Mouse (Mus musculus): Measurements from ENCODE around the gene Gm28035.

The Gm28035 gene

DNA sequence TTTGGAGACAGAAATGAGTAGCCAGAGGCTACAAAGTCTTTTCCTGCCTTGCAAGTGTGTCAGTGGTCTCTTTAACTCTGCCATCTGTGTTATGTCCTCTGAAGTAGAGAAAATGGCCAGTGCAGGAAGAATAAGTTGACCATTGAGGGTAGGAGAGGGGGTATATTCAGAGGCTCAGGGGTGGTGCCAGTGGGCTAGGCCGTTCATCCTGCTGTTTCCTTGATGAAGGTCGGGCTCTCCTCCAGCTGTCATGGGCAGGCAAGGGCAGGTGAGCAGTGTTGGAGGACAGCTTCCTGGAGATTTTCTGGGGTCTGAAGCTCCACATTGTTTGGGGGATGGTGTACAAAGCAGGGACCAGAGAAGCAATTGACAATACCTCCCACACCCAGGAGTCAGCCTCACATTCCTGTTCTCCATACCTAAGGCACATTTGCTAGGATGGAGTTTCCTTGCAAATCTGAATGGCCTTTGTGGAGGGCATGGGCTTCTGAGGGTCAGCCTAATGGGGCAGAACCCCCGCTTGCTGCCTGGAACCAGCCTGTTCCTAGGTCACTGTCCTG is 1.4 kb upstream of the Gm28035 start:
- no peak for DNase-seq (ENCODE audit: low spot score)

DNA sequence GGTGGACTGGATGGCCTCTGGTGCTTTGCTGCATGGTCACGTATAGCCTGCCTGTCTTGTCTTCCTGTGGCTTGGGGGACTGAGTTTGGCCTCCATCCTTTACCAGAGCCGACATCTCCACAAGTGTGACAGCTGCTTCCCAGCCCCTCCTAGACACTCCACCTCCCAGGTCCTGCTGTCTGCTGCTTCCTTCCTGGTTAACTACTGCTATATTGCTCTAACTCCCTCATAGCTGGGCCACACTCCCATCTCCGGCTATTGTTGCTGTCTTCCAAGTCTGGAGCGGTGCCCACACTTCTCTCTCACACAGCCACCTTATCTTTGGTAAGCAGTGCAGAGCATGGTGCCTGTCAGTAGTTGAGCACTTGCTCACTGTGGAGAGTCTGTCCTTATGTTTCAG is 590 bp upstream of the Gm28035 start:
- DNase-seq (ENCODE audit: low spot score) = no peak

GRCm38 (mm10) chr2:30242509-30242908 is 2.1 kb downstream of the Gm28035 start:
- peak; percentile 93 for DNase-seq (ENCODE audit: low spot score)

DNA sequence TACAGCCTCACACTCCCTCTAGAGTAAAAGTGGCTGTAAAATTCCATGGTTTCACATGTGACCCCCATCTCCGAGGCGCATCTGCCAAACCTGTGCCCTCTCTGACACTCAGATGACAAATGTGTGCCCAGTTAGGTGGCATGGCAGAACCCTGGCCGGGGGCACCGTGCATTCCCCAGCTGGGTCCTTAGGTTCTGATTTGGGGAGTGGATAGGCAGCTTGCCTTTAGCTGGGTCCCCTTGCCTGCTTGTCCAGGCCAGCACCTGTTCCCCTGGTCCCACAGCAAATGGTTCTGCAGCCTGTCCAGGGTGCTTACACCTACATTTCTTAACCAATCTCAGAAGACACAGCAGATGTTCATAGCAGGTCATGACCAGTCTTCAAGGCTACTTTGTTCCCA is 3.0 kb downstream of the Gm28035 start:
- no peak for DNase-seq (ENCODE audit: low spot score)

DNA sequence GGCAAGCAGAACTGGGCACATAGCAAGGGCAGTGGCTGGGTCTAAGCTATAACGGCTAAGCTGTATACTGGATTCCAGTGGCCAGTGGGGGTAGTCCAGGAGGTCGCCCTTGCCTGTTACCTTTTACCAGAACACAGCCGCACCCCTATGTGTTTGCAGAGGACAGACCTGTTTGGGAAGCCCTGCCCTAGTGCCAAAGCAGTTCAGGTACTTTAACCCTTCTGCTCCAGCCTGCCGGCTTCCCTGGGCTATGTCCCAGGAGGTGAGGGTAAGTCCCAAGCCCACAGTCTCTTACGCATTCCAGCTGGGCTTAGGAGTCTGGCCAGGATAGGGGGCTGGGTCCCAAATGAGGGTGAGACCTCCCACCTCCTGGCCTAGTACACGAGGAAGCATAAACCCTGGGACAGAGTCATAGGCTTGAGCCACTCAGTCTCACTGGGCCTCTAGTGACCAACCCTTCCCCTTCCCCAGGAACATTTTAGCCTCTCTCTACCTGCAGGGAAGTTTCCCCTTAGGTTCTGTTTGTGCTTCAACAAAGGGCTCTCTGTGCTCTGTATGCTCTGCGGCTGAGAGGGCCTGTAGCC is 4.3 kb downstream of the Gm28035 start:
- DNase-seq (ENCODE audit: low spot score) = no peak

DNA sequence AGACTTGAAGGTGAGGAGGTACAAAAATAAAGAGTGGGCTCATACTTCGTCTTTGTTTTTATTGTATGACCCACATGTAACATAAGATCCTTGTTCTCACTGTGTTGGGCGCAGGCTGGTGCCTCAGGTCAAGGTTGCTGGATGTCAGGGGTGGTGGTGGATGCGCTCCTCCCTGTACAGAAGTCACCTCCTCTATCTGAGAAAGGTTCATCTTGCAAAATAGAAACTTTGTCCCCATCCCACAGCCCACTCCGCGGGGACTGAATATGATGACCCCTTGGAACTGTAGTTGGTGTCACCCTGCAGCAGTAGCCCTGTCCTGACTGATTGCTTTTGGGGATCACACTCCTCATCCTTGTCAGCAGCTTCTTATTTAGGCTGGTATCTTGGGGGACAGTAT is 6.7 kb downstream of the Gm28035 start:
- DNase-seq (ENCODE audit: low spot score) = no peak

- no peak for DNase-seq (ENCODE audit: low spot score)
Observed at GRCm38 (mm10) chr2:30247681-30248080, 7.3 kb downstream of the Gm28035 start.

DNA sequence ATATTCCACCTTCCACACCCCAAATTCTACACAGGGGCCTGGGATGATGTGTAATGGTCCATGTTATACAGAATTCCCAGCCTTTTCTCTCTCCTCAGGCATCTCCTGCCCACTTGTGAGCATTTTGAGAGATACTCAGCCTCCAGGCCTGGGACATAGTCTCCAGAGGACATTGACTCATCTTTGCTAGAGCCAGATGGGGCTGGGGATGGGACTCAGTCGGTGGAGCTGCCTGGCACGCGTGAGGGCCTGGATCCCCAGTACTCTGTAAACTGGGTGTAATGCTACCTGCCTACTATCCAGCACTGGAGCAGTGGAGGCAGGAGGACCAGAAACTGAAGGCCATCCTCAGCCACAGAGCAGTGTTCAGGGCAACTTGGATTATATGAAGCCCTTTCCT is 8.8 kb downstream of the Gm28035 start:
- DNase-seq (ENCODE audit: low spot score) = no peak

GRCm38 (mm10) chr2:30250166-30251128 is 10.1 kb downstream of the Gm28035 start:
- DNase-seq (ENCODE audit: low spot score) = no peak

DNA sequence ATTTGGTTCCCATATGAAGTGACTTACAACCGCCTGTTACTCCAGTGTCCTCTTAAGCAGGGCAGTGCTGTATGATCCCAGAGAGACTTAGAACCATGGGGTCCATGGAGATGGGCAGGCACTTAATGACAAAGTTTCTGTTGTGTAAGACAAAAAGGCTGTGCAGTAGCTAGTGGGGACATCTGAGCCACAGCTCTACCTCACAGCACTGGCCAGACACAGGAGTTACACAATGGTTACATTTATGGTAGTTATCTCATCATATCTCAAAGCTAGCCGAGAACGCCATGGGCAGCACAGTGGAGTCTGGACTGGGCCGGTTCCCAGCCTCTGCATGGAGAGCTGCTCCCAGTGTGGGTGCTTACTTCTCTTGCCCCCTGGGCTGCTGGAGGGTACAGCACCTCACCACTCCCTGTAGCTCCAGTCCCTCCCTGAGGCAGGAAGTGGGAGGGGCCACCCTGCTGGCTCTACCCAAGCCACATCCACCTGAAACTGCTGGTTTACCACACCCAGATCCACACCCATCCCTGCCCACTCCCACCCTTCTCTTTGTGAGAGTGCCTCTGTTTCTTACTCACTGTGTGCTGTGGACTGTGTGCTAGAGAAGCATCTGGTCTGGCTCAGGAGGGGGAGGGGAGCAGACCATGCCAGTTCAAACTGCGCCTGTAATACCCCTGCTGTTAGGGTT is 11.2 kb downstream of the Gm28035 start:
- DNase-seq (ENCODE audit: low spot score) = no peak

DNA sequence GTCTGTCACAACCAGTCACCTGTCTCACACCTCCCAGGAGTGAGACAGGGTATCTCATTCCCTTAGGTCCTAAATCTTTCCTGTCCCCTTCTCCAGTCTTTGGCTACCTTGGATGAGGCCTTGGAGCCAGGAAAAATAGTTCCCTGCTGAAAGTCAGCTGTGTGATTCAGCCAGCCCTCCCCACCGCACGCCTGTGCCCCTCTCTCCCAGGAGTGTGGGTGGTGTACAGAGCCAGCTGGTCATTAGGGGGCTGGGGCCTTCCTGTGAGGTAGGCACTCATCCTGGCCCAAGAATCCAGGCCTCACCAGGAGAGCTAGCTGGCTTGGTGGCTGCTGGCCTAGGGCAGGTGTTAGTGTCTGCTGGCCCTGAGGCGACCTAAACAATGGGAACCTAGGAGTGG is 12.2 kb downstream of the Gm28035 start:
- no peak for DNase-seq (ENCODE audit: low spot score)

GRCm38 (mm10) chr2:30253809-30254208 is 13.4 kb downstream of the Gm28035 start:
- no peak for DNase-seq (ENCODE audit: low spot score)

DNA sequence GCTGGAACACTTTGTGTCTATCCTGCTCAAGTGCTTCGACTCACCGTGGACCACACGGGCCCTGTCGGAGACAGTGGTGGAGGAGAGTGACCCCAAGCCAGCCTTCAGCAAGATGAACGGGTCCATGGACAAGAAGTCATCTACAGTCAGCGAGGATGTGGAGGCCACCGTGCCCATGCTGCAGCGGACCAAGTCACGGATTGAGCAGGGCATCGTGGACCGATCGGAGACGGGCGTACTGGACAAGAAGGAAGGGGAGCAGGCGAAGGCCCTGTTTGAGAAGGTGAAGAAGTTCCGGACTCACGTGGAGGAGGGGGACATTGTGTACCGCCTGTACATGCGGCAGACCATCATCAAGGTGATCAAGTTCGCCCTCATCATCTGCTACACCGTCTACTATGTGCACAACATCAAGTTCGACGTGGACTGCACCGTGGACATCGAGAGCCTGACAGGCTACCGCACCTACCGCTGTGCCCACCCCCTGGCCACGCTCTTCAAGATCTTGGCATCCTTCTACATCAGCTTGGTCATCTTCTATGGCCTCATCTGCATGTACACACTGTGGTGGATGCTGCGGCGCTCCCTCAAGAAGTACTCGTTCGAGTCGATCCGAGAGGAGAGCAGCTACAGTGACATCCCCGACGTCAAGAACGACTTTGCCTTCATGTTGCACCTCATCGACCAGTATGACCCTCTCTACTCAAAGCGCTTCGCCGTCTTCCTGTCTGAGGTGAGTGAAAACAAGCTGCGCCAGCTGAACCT is 15.4 kb downstream of the Gm28035 start:
- DNase-seq (ENCODE audit: low spot score) = no peak

- no peak for DNase-seq (ENCODE audit: low spot score)
Observed at GRCm38 (mm10) chr2:30256616-30257350, 16.4 kb downstream of the Gm28035 start.

DNA sequence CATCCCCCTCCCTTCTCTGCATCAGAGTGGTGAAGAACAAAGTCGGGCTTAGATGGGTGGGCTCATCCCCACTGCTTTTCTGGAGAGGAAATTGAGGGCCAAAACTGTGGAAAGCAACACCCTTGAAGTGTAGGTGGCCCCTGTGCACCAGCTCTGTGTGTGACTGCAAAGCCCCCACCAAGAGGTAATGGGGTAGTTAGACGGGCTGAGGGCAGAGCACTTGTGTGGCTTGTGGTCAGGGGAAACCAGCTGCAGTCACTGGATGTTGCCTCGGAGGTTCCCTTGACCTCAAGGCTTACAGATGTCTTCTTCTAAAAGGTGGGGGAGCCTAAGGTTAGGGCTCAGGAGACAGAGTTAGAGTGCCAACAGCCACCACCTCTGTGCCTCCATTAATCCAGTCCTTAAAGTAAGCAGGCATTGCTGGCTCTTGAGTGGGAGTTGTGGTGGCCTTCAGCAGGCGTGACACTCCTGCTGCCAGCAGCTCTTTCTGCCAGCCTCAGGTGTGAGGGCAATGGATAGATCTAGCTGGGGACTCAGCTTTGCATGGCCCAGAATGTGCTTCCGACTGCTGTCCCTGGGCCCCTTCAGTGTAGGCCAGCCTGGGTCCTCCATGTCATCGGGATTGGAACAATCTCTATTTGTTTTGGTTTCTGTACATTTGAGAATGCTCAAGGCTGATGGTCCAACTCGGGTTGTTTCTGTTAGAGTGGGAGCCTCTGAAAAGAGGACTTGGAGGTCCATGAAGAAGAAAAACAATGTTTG is 17.5 kb downstream of the Gm28035 start:
- no peak for DNase-seq (ENCODE audit: low spot score)

- DNase-seq (ENCODE audit: low spot score) = no peak
Observed at GRCm38 (mm10) chr2:30258600-30258999, 18.2 kb downstream of the Gm28035 start.

DNA sequence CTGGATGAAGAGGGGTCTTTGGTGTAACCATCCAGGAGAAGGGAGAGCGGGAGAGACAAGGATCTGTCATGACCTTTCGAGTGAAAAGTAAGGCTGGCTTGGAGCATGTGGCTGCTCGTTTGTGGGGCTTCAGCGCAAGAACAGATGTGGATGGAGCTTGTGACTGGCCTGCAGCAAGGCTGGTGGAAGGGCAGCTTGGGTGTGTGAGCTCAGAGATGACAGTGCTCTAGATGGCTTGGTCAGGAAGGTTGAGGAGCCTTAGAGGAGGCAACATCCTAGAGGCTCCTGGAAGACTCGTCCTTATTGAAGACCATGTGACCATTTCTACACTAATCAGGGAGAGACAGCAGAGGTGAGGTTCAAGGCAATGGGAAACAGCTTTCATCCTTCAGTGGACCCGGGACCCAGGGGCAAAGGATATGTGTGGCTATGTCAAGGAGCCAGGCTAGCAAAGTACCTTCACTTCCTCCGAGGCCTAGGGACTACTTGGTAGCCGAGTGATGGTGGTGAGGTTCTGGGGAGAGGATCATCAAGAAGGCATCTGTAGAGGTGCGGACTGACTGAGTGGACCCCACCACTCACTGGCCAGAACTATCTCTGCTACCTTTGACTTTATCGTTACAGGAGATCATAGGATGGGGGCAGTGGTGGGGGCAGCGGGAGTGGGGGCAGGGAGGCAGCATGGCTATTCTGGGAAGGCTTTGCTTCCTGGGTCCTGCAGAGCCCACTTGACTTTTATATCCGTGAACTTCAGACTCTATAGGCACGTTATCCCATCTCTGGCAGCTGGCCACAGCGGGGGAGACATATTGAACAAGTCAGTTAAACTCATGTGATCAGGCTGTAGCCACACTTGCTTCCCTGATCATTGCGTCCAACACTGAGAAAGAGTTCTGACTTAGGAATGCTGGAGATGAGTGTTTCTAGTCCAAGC is 19.0 kb downstream of the Gm28035 start:
- no peak for DNase-seq (ENCODE audit: low spot score)

DNA sequence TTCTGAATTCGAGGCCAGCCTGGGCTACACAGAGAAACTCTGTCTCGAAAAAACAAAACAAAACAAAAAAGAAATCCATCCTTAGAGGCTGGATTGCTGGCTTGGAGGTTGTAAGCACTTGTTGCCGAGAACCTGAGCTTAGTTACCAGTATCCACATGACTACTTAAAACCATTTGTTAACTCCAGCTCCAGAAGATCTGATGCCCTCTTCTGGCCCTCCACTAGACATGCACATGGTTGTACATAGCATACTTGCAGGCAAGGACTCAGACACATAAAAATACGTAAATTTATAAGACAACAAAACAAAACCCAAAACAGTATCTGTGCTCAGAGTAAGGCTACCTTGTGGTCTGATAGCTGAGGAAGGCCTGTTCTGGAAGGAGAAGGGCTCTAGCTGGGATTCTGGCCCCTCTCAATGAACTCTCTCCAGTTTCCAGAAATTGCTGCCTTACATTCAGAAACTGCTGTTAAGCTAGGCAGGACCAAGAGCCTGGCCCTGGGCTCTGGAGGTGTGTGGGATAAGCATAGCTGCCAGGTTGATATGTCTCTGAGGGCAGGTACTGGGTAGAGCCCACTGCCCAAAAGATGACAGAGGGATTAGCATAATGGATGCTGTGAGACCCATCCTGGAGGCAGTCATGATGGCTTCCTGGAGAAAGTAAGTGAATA is 20.8 kb downstream of the Gm28035 start:
- no peak for DNase-seq (ENCODE audit: low spot score)

All from adipocyte (in vitro differentiated cells).